Mouse (Mus musculus): ENCODE measurements around the gene Gucy2e. TPM values are rescaled to one million over a fixed set of nuclear protein-coding genes. Genes with fewer than 3 reads are reported as not detected.
A peak's percentile ranks its signal among the peaks of the same experiment; 100 is the strongest.

Gucy2e gene
- total and polyA plus RNA-seq, 2 experiments from 2014 or later: 0.07 TPM; not detected in 1

DNA sequence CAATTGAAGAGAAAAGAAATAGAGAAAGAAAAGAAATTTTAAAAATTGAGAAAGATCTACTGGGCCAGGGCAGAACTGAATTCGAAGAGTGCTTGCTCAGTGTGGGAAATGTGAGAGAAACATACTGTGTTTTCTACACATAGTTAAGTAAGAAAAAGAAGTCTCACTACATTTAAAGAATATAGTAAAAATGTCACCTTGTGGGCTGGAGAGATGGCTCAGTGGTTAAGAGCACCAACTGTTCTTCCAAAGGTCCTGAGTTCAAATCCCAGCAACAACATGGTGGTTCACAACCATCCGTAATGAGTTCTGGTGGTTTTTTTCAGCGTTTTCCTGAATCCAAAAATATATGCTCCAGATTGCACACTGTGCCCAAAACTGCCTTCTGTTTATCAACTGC lies 58.3 kb downstream of the Gucy2e start:
- DNase-seq (ENCODE audit: low spot score) (no peak), ATAC-seq (ENCODE audit: insufficient read depth, low read depth) (no peak)
- TF ChIP-seq EP300 (IDR thresholded peaks at IDR 0.05; ENCODE audit: low read depth): no peak
- TF ChIP-seq CTCF (IDR thresholded peaks at IDR 0.05; ENCODE audit: low read depth): no peak
- Histone ChIP-seq H3K9ac (replicated peaks; ENCODE audit: low read depth, low read length) (no peak overlapping the region), H3K27ac (ENCODE audit: low read depth) (no peak overlapping the region), H3K36me3 (replicated peaks; ENCODE audit: control insufficient read depth, insufficient read depth, low read length) (no peaks in the 10 kb centered on the region), H3K27me3 (ENCODE audit: control insufficient read depth, insufficient read depth, low read length) (no peaks in the 10 kb centered on the region), H3K4me2 (ENCODE audit: low read depth, low read length) (no peak overlapping the region), H3K9me3 (replicated peaks; ENCODE audit: control insufficient read depth, low read length) (no peaks in the 10 kb centered on the region), H3K4me1 (ENCODE audit: control insufficient read depth, insufficient read depth) (no peaks in the 10 kb centered on the region), H3K4me3 (ENCODE audit: low read depth, low read length) (no peak overlapping the region)
- whole genome bisulfite sequencing: 75% methylated on average over 3 of the region's 3 CpGs

DNA sequence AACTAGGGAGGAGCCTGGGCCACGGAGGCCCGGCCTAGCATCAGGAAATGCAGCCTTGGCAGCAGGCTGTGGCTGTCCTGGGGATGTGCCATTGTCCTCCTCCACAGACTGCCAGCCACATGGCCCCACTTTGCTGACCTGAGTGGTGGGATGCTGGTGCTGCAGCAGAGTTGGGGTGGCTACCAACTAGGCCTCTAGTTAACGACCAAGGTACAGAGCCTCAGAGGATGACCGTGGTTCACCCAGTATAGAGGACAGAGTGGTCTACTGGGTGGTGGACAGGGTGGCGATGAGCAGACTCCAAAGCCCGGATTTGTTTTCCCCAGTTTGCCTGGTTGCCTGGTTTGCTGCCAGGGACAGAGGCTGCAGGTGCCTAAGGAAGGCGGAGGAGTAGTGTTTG lies 62.1 kb downstream of the Gucy2e start:
- Histone ChIP-seq H3K36me3 (replicated peaks; ENCODE audit: control insufficient read depth, insufficient read depth, low read length) (no peaks in the 10 kb centered on the region), H3K4me1 (ENCODE audit: control insufficient read depth, insufficient read depth) (no peaks in the 10 kb centered on the region), H3K9ac (replicated peaks; ENCODE audit: low read depth, low read length) (no peak overlapping the region), H3K9me3 (replicated peaks; ENCODE audit: control insufficient read depth, low read length) (no peaks in the 10 kb centered on the region), H3K27me3 (ENCODE audit: control insufficient read depth, insufficient read depth, low read length) (no peaks in the 10 kb centered on the region), H3K4me3 (ENCODE audit: low read depth, low read length) (no peak overlapping the region), H3K4me2 (ENCODE audit: low read depth, low read length) (no peak overlapping the region), H3K27ac (ENCODE audit: low read depth) (no peak overlapping the region)
- ATAC-seq (ENCODE audit: insufficient read depth, low read depth) (no peak), DNase-seq (ENCODE audit: low spot score) (no peak)
- 70% methylated on average over 7 of the region's 7 CpGs for WGBS
- no peak for TF ChIP-seq CTCF (IDR thresholded peaks at IDR 0.05; ENCODE audit: low read depth)
- TF ChIP-seq EP300 (IDR thresholded peaks at IDR 0.05; ENCODE audit: low read depth): no peak

DNA sequence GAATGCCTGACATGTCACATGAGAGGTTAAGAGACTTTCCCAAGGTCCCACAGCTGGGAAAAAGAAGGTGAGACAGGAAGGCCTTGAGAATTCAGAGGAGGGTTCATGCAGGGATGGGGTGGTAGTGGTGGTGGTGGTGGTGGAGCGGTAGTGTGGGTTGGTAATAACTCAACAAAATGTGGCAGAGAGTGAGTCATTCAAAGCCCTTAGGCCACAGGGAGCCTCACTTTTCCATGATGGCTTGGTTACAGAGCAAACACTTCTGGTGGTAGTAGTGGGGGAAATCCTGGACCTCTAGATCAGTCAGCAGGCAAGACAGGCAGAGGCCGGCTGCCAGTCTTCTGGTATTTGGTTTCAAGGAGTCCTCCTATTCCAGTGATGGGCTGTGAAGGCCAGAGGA lies 64.2 kb downstream of the Gucy2e start:
- no peaks in the 10 kb centered on the region for H3K4me1 ChIP-seq (ENCODE audit: control insufficient read depth, insufficient read depth)
- no peaks in the 10 kb centered on the region for H3K36me3 ChIP-seq (replicated peaks; ENCODE audit: control insufficient read depth, insufficient read depth, low read length)
- H3K9me3 ChIP-seq (replicated peaks; ENCODE audit: control insufficient read depth, low read length): no peaks in the 10 kb centered on the region
- no peak overlapping the region for H3K27ac ChIP-seq (ENCODE audit: low read depth)
- H3K4me3 ChIP-seq (ENCODE audit: low read depth, low read length): no peak overlapping the region
- H3K9ac ChIP-seq (replicated peaks; ENCODE audit: low read depth, low read length): no peak overlapping the region
- no peak for TF ChIP-seq EP300 (IDR thresholded peaks at IDR 0.05; ENCODE audit: low read depth)
- TF ChIP-seq CTCF (IDR thresholded peaks at IDR 0.05; ENCODE audit: low read depth): no peak
- ATAC-seq (ENCODE audit: insufficient read depth, low read depth): no peak
- 88% methylated on average over 2 of the region's 2 CpGs for WGBS
- DNase-seq (ENCODE audit: low spot score): no peak
- no peaks in the 10 kb centered on the region for H3K27me3 ChIP-seq (ENCODE audit: control insufficient read depth, insufficient read depth, low read length)
- H3K4me2 ChIP-seq (ENCODE audit: low read depth, low read length): no peak overlapping the region

DNA sequence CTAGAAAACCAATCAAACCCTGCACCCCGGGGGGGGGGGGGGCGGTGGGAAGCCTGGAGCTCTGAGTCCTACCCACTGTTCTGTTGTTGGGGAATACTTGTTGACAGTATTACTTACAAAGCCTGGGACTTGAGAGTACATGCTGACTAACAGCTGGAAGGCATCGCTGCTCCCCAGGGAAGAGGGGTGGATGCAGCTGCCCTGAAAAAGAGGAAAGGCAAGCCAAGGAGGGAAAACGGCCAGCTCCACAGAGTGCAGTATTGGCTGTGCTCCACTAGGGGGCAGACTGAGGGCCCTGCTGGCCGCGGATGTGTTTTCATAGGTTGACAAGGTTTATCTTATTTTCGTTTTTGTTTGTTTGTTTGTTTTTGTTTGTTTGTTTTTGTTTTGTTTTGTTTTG lies 65.2 kb downstream of the Gucy2e start:
- DNase-seq (ENCODE audit: low spot score) (peak; percentile 36), ATAC-seq (ENCODE audit: insufficient read depth, low read depth) (peak; percentile 41; the same call in 1 of the 2 replicates)
- Histone ChIP-seq H3K4me3 (ENCODE audit: low read depth, low read length) (no peak overlapping the region), H3K9me3 (replicated peaks; ENCODE audit: control insufficient read depth, low read length) (no peaks in the 10 kb centered on the region), H3K4me1 (ENCODE audit: control insufficient read depth, insufficient read depth) (no peaks in the 10 kb centered on the region), H3K4me2 (ENCODE audit: low read depth, low read length) (no peak overlapping the region), H3K36me3 (replicated peaks; ENCODE audit: control insufficient read depth, insufficient read depth, low read length) (no peaks in the 10 kb centered on the region), H3K27ac (ENCODE audit: low read depth) (no peak overlapping the region), H3K9ac (replicated peaks; ENCODE audit: low read depth, low read length) (no peak overlapping the region), H3K27me3 (ENCODE audit: control insufficient read depth, insufficient read depth, low read length) (0 out of 2 replicates have a peak, but pooled peaks cover 2% of the 10 kb centered on the region)
- TF ChIP-seq CTCF (IDR thresholded peaks at IDR 0.05; ENCODE audit: low read depth) (peak; percentile 78), EP300 (IDR thresholded peaks at IDR 0.05; ENCODE audit: low read depth) (no peak)
- 28% methylated on average over 7 of the region's 7 CpGs for WGBS

DNA sequence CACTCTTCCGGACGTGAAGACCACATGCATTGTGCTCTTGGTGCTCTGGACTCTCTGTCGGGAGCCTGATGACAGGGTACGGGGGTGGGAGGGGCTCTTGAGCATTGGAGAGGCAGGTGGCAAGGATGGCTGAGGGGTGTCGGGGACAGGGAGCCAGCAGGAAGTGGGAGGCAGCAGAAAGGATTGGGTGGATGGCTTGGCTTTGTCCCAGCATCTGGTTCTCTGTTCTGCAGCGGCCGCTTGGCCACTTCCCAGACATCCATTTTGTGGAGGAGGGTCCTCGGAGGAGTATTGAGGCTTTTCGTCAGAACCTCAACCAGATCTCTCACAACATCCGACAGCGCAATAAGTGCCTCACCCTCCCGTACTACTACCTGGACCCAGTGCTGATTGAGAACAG lies 67.5 kb downstream of the Gucy2e start:
- Histone ChIP-seq H3K9me3 (replicated peaks; ENCODE audit: control insufficient read depth, low read length) (no peaks in the 10 kb centered on the region), H3K4me3 (ENCODE audit: low read depth, low read length) (no peak overlapping the region), H3K27ac (ENCODE audit: low read depth) (no peak overlapping the region), H3K4me1 (ENCODE audit: control insufficient read depth, insufficient read depth) (no peaks in the 10 kb centered on the region), H3K27me3 (ENCODE audit: control insufficient read depth, insufficient read depth, low read length) (peaks cover 16% of the 10 kb centered on the region; the same call in 1 of the 2 replicates), H3K4me2 (ENCODE audit: low read depth, low read length) (no peak overlapping the region), H3K9ac (replicated peaks; ENCODE audit: low read depth, low read length) (no peak overlapping the region), H3K36me3 (replicated peaks; ENCODE audit: control insufficient read depth, insufficient read depth, low read length) (no peaks in the 10 kb centered on the region)
- ATAC-seq (ENCODE audit: insufficient read depth, low read depth) (no peak), DNase-seq (ENCODE audit: low spot score) (no peak)
- TF ChIP-seq CTCF (IDR thresholded peaks at IDR 0.05; ENCODE audit: low read depth) (no peak), EP300 (IDR thresholded peaks at IDR 0.05; ENCODE audit: low read depth) (no peak)
- 68% methylated on average over 12 of the region's 12 CpGs for WGBS

Other genes starting within 250 kb of the Gucy2e start
- 10.1 and 12.3 TPM in 2 replicates for gene Pfas, start 228.6 kb downstream of the Gucy2e start, total RNA-seq (2014; rRNA removed; ENCODE audit: low replicate concordance)
- 8.3 and 8.7 TPM in 2 replicates for gene Pfas, start 228.6 kb downstream of the Gucy2e start, polyA plus RNA-seq (2015; fragmentation: Nextera tagmentation; extraction: Ambion mirVana)
- 40.0 and 46.0 TPM in 2 replicates for gene Ctc1, start 221.1 kb downstream of the Gucy2e start, total RNA-seq (2014; rRNA removed; ENCODE audit: low replicate concordance)
- 18.6 TPM in 2 replicates for gene Ctc1, start 221.1 kb downstream of the Gucy2e start, polyA plus RNA-seq (2015; fragmentation: Nextera tagmentation; extraction: Ambion mirVana)
- 21.4 and 54.6 TPM in 2 replicates for gene Aurkb, start 191.4 kb downstream of the Gucy2e start, total RNA-seq (2014; rRNA removed; ENCODE audit: low replicate concordance)
- gene Aurkb, start 191.4 kb downstream of the Gucy2e start, polyA plus RNA-seq (2015; fragmentation: Nextera tagmentation; extraction: Ambion mirVana): 19.5 and 19.9 TPM in 2 replicates
- gene Borcs6, start 177.3 kb downstream of the Gucy2e start, total RNA-seq (2014; rRNA removed; ENCODE audit: low replicate concordance): 21.3 and 24.1 TPM in 2 replicates
- 12.1 and 13.0 TPM in 2 replicates for gene Borcs6, start 177.3 kb downstream of the Gucy2e start, polyA plus RNA-seq (2015; fragmentation: Nextera tagmentation; extraction: Ambion mirVana)
- gene Tmem107, start 166.2 kb downstream of the Gucy2e start, total RNA-seq (2014; rRNA removed; ENCODE audit: low replicate concordance): 10.9 and 25.5 TPM in 2 replicates
- gene Tmem107, start 166.2 kb downstream of the Gucy2e start, polyA plus RNA-seq (2015; fragmentation: Nextera tagmentation; extraction: Ambion mirVana): 18.3 and 24.3 TPM in 2 replicates
- gene Vamp2, start 148.5 kb downstream of the Gucy2e start, total RNA-seq (2014; rRNA removed; ENCODE audit: low replicate concordance): 25.2 and 27.9 TPM in 2 replicates
- 59.2 and 62.1 TPM in 2 replicates for gene Vamp2, start 148.5 kb downstream of the Gucy2e start, polyA plus RNA-seq (2015; fragmentation: Nextera tagmentation; extraction: Ambion mirVana)
- gene Per1, start 141.8 kb downstream of the Gucy2e start, total RNA-seq (2014; rRNA removed; ENCODE audit: low replicate concordance): 76.8 and 93.5 TPM in 2 replicates
- 8.1 and 9.7 TPM in 2 replicates for gene Per1, start 141.8 kb downstream of the Gucy2e start, polyA plus RNA-seq (2015; fragmentation: Nextera tagmentation; extraction: Ambion mirVana)
- not detected in 2 replicates for gene Hes7, start 116.6 kb downstream of the Gucy2e start, total RNA-seq (2014; rRNA removed; ENCODE audit: low replicate concordance)
- gene Hes7, start 116.6 kb downstream of the Gucy2e start, polyA plus RNA-seq (2015; fragmentation: Nextera tagmentation; extraction: Ambion mirVana): 0.26 and 0.29 TPM in 2 replicates
- 0.66 TPM in 1 of 2 replicates, not detected in the other for gene 9130213A22Rik, start 114.4 kb downstream of the Gucy2e start, total RNA-seq (2014; rRNA removed; ENCODE audit: low replicate concordance)
- 0.30 and 0.49 TPM in 2 replicates for gene 9130213A22Rik, start 114.4 kb downstream of the Gucy2e start, polyA plus RNA-seq (2015; fragmentation: Nextera tagmentation; extraction: Ambion mirVana)
- gene Aloxe3, start 111.1 kb downstream of the Gucy2e start, total RNA-seq (2014; rRNA removed; ENCODE audit: low replicate concordance): 0.58 TPM in 1 of 2 replicates, not detected in the other
- 0.08 TPM in 1 of 2 replicates, not detected in the other for gene Aloxe3, start 111.1 kb downstream of the Gucy2e start, polyA plus RNA-seq (2015; fragmentation: Nextera tagmentation; extraction: Ambion mirVana)
- not detected in 2 replicates for gene Alox12b, start 80.0 kb downstream of the Gucy2e start, total RNA-seq (2014; rRNA removed; ENCODE audit: low replicate concordance)
- not detected in 2 replicates for gene Alox12b, start 80.0 kb downstream of the Gucy2e start, polyA plus RNA-seq (2015; fragmentation: Nextera tagmentation; extraction: Ambion mirVana)
- 3.0 and 3.7 TPM in 2 replicates for gene Alox8, start 39.2 kb downstream of the Gucy2e start, total RNA-seq (2014; rRNA removed; ENCODE audit: low replicate concordance)
- gene Alox8, start 39.2 kb downstream of the Gucy2e start, polyA plus RNA-seq (2015; fragmentation: Nextera tagmentation; extraction: Ambion mirVana): 0.86 and 2.5 TPM in 2 replicates
- 7.5 and 15.5 TPM in 2 replicates for gene Cntrob, start 86.7 kb upstream of the Gucy2e start, total RNA-seq (2014; rRNA removed; ENCODE audit: low replicate concordance)
- 6.9 and 8.4 TPM in 2 replicates for gene Cntrob, start 86.7 kb upstream of the Gucy2e start, polyA plus RNA-seq (2015; fragmentation: Nextera tagmentation; extraction: Ambion mirVana)
- gene Trappc1, start 86.9 kb upstream of the Gucy2e start, total RNA-seq (2014; rRNA removed; ENCODE audit: low replicate concordance): 240 and 263 TPM in 2 replicates
- 180 and 186 TPM in 2 replicates for gene Trappc1, start 86.9 kb upstream of the Gucy2e start, polyA plus RNA-seq (2015; fragmentation: Nextera tagmentation; extraction: Ambion mirVana)
- gene Kcnab3, start 89.2 kb upstream of the Gucy2e start, total RNA-seq (2014; rRNA removed; ENCODE audit: low replicate concordance): 1.1 and 2.8 TPM in 2 replicates
- gene Kcnab3, start 89.2 kb upstream of the Gucy2e start, polyA plus RNA-seq (2015; fragmentation: Nextera tagmentation; extraction: Ambion mirVana): 1.1 and 1.4 TPM in 2 replicates
- gene Rnf227, start 103.4 kb upstream of the Gucy2e start, total RNA-seq (2014; rRNA removed; ENCODE audit: low replicate concordance): 1.5 and 10.2 TPM in 2 replicates
- 3.4 and 4.3 TPM in 2 replicates for gene Rnf227, start 103.4 kb upstream of the Gucy2e start, polyA plus RNA-seq (2015; fragmentation: Nextera tagmentation; extraction: Ambion mirVana)
- gene Chd3, start 132.4 kb upstream of the Gucy2e start, total RNA-seq (2014; rRNA removed; ENCODE audit: low replicate concordance): 23.6 and 23.8 TPM in 2 replicates
- gene Chd3, start 132.4 kb upstream of the Gucy2e start, polyA plus RNA-seq (2015; fragmentation: Nextera tagmentation; extraction: Ambion mirVana): 10.3 and 12.4 TPM in 2 replicates
- gene Naa38, start 158.5 kb upstream of the Gucy2e start, total RNA-seq (2014; rRNA removed; ENCODE audit: low replicate concordance): 64.9 and 93.4 TPM in 2 replicates
- 171 and 175 TPM in 2 replicates for gene Naa38, start 158.5 kb upstream of the Gucy2e start, polyA plus RNA-seq (2015; fragmentation: Nextera tagmentation; extraction: Ambion mirVana)
- gene Cyb5d1, start 158.6 kb upstream of the Gucy2e start, total RNA-seq (2014; rRNA removed; ENCODE audit: low replicate concordance): 14.2 and 17.6 TPM in 2 replicates
- 16.7 and 18.6 TPM in 2 replicates for gene Cyb5d1, start 158.6 kb upstream of the Gucy2e start, polyA plus RNA-seq (2015; fragmentation: Nextera tagmentation; extraction: Ambion mirVana)
- gene Tmem88, start 161.2 kb upstream of the Gucy2e start, total RNA-seq (2014; rRNA removed; ENCODE audit: low replicate concordance): 32.4 and 33.0 TPM in 2 replicates
- gene Tmem88, start 161.2 kb upstream of the Gucy2e start, polyA plus RNA-seq (2015; fragmentation: Nextera tagmentation; extraction: Ambion mirVana): 59.7 and 62.5 TPM in 2 replicates
- 7.8 and 10.0 TPM in 2 replicates for gene Kdm6b, start 176.6 kb upstream of the Gucy2e start, total RNA-seq (2014; rRNA removed; ENCODE audit: low replicate concordance)
- gene Kdm6b, start 176.6 kb upstream of the Gucy2e start, polyA plus RNA-seq (2015; fragmentation: Nextera tagmentation; extraction: Ambion mirVana): 23.0 and 23.6 TPM in 2 replicates

Measured in heart, postnatal 0 days (tissue).